Mouse (Mus musculus) adrenal gland, adult 10 weeks (tissue): ENCODE measurements around the gene Rbm7. TPM values are rescaled to one million over a fixed set of nuclear protein-coding genes. Genes with fewer than 3 reads are reported as not detected.

Experiments
- polyA plus RNA-seq: library from polyadenylated mRNA; stranded (reverse); fragments of 350-450 nt; fragmentation: Illumina TruSeq; extraction: RNeasy Lipid Tissue Mini Kit (QIAGEN cat#74804); gene quantifications from one replicate; pipeline ENCODE4 v1.2.3, GENCODE M21; 2014; ENCODE audit warnings: low read depth, low replicate concordance

Rbm7 gene
- 139 TPM for polyA plus RNA-seq

GRCm38 (mm10) chr9:48494817-48495547 lies at the start of gene Rbm7, which contains the start of gene Gm5617:
Gene Rbm7 (minus strand): TSS chr9:48495299.
Gene Gm5617 (plus strand): TSS chr9:48495442.

GRCm38 (mm10) chr9:48480411-48481213 lies 14.5 kb downstream of the Rbm7 start, which contains the start of gene Rexo2:
Gene Rexo2 (minus strand): TSS chr9:48480623.

Other genes starting within 250 kb of the Rbm7 start
- gene Nxpe2, start 141.8 kb downstream of the Rbm7 start, polyA plus RNA-seq = 3.4 TPM
- gene Rexo2, start 14.7 kb downstream of the Rbm7 start, polyA plus RNA-seq = 171 TPM
- gene Gm5617, start 143 bp upstream of the Rbm7 start, polyA plus RNA-seq = not detected
- gene Nnmt, start 109.9 kb upstream of the Rbm7 start, polyA plus RNA-seq = 17.3 TPM